Mouse (Mus musculus) liver, adult (tissue): ENCODE data around the gene Cotl1.

Source experiments
- GATA4 ChIP-seq: IDR thresholded peaks from 2 replicates; pipeline ENCODE4 v1.6.1; 2014; ENCODE audit warnings: mild to moderate bottlenecking, low read length; ENCODE audit not compliant: insufficient replicate concordance

The Cotl1 gene

GRCm38 (mm10) chr8:119810127-119810868 is 30.0 kb downstream of the Cotl1 start:
- no peak for TF ChIP-seq GATA4

DNA sequence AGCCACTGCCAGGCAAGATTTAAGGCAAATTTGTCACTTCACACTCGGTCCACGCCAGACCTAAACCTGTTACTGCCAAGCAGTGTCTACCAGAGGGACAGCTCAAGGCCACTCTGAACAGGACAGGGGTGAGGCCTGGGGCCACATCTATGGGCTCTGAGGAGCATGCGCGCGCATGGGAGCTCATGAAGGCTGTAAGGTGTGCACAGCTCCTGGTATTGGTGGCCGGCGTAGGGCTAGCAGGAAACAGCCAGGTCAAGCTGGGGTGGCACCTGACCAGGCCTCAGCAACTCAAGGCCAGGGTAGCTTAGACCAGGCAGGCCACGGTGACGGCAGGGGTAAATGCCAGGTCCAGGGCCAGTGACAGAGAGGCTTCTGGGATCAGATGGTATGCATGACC is 30.7 kb downstream of the Cotl1 start:
- TF ChIP-seq GATA4 = no peak

- TF ChIP-seq GATA4 = no peak
Observed at GRCm38 (mm10) chr8:119807687-119808086, 32.7 kb downstream of the Cotl1 start.

DNA sequence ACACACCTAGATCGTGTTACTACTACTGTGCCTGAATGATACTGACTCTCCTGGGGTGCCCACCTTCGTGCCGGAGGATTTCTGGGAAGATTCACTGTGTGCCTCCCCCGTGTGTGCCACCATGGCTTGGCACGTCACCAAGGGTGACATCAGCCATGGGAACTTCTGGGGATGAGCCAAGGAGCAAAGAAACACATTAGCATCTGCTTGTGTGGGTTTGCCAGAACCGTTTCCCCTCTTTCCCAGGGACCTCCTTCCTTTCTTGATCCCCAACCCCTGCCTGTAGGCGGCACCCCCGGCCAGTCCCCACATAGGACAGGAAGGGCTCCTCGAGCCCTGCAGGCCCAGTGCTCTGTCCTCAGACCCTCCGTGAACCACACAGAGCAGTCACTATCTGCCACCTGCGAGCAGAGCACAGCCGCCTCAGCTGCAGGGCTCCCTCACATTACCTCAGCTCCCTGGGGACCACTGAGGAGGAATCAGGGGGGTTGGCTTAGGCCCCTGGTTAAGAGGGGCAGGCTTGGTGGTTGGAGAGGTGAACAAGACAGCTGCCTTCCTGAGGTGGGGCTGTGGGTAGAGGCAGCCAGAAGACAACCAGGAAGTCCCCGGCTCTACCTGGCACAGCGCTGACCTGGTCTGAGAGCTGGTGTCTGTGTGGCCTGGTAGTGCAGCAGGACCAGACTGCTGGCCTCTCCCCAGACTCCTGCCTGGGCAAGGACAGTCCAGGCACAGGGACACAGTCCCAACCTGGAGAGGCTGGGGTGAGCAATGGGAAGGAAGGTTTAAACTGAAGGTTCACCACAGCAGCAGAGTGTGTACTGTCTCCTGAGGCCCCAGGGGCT is 33.7 kb downstream of the Cotl1 start:
- TF ChIP-seq GATA4 = no peak

GRCm38 (mm10) chr8:119805275-119805674 is 35.1 kb downstream of the Cotl1 start:
- TF ChIP-seq GATA4 = no peak

- no peak for TF ChIP-seq GATA4
Observed at GRCm38 (mm10) chr8:119802592-119802991, 37.8 kb downstream of the Cotl1 start.

- TF ChIP-seq GATA4 = no peak
Observed at GRCm38 (mm10) chr8:119801168-119801567, 39.2 kb downstream of the Cotl1 start.

- TF ChIP-seq GATA4 = no peak
Observed at GRCm38 (mm10) chr8:119798965-119799264, 41.4 kb downstream of the Cotl1 start.

GRCm38 (mm10) chr8:119798170-119798964 is 42.0 kb downstream of the Cotl1 start:
- no peak for TF ChIP-seq GATA4

GRCm38 (mm10) chr8:119795651-119796050 is 44.7 kb downstream of the Cotl1 start:
- no peak for TF ChIP-seq GATA4

GRCm38 (mm10) chr8:119794689-119795088 is 45.7 kb downstream of the Cotl1 start:
- TF ChIP-seq GATA4 = no peak

DNA sequence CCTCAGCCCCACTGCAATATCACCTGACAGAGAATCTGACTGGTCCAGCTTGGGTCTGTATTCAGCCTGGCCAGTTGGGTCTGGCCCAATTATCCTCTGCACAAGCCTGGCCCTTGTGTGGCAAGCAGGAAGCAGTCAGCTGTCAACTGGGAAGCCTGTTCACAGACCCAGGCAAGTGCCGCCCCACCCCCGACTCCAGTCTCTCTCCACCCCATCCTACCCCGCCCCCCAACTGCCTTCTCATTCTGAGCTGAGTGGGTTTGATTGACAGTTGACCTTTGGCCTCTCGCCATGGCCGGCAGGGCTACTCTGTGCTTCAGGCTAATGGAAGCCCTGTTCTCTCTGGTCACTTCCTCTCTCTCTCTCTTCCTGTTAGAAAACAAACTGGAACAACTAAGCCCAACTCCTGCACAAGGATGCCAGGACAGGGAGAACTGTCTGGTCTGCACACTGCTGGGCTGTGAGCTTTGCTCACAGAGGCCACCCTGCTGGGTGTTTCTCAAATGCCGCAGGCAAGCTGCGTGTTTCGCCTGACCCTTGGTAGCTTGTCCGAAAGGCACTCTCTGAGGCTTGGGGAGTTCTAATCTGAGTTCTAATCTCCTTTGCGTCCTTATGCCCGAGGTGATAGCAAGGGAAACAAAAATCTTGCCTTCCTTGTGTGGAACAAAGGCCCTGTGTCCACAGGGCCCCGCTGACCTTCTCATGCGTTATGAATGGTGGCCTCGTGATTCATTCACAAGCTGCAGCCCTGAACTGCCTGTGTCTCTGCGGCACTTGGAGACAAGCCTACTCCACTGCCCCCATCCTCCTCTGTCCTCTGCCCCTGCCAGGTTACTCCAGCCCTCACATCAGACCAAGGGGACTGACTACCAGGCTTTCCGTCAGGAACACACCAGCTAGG is 48.3 kb downstream of the Cotl1 start:
- no peak for TF ChIP-seq GATA4

- TF ChIP-seq GATA4 = no peak
Observed at GRCm38 (mm10) chr8:119789581-119789980, 50.8 kb downstream of the Cotl1 start.

- no peak for TF ChIP-seq GATA4
Observed at GRCm38 (mm10) chr8:119788607-119789381, 51.5 kb downstream of the Cotl1 start.
